Mouse (Mus musculus): ENCODE measurements around the gene Slc25a10.

Gene Slc25a10

GRCm38 (mm10) chr11:120484265-120484981 is 7.2 kb upstream of the Slc25a10 start, which contains the start of gene Mrpl12:
Gene Mrpl12 (plus strand): TSS chr11:120484613.
- peak; percentile 78 for DNase-seq (ENCODE audit: low spot score)

DNA sequence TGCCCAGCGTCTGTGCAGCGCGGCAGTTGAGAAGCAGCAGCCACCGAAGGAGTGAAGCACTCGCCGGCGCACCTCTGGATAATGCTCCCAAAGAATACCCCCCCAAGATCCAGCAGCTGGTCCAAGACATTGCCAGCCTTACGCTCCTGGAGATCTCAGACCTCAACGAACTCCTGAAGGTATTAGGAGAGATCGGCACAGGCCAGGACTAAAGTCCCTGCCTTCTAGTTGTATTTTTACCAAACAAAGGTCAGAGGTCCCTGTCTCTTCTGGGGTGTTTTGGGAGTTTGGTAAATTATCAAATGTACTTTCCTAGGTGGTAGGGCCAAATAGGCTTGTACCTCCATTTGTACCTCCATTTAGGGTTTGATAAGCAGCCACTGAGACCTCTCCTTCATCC is 6.4 kb upstream of the Slc25a10 start:
- DNase-seq (ENCODE audit: low spot score): no peak

DNA sequence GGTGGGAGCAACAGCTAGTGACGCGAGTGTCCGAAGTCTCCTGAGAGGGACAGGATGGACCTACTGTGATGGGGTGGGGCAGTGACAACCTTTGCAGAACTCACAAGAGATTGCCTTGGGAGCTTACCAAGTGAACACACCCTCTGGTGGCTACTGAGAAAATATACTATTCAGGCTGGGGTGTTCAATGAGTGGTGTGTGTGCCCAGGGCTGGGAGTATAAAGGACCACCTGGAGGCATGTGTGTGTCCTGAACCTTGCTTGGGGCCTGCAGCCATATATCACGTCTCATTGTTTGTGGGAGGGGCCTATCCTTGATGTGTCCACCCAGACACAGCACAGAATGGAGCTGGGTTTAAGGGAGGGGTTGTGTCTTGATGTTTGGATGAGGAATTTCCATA is 3.1 kb upstream of the Slc25a10 start:
- no peak for DNase-seq (ENCODE audit: low spot score)

- peak; percentile 51 for DNase-seq (ENCODE audit: low spot score)
These were observed 2.4 kb upstream of the Slc25a10 start for GRCm38 (mm10) chr11:120489054-120489761.

DNA sequence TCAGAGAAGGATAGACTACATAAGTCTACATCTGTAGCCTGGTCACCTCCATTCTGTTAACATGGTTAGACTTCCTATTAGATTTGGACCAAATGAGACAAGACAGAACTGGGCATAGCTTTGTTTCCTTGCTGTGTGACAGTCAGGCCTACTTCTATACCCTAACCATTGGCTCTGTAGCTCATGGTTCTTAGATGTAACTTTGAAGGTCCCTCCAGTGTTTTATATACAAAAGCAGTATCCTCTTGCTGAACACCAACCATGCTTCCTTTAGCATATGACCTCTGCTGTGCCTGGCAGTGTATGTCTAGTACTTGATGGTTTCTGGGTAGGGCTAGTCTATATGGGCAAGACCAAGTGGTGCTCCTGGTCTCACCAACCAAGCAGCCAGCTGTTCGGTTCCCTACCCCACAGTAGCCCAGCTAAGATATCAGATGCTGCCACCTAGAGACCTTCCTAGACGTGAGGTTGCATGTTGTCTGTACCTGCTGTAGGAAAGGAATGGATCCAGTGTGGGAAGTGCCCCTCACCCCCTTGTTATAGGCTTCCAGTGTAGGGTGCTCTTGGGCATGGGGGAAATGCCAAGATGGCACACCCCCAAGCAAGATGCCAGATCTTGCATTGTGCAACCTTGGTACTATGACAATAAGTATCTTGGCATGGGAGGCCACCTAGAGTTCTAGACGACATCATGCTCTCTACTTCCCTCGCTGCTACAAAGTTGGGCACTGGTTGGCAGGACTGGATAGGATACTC is 1.2 kb upstream of the Slc25a10 start:
- DNase-seq (ENCODE audit: low spot score): no peak

DNA sequence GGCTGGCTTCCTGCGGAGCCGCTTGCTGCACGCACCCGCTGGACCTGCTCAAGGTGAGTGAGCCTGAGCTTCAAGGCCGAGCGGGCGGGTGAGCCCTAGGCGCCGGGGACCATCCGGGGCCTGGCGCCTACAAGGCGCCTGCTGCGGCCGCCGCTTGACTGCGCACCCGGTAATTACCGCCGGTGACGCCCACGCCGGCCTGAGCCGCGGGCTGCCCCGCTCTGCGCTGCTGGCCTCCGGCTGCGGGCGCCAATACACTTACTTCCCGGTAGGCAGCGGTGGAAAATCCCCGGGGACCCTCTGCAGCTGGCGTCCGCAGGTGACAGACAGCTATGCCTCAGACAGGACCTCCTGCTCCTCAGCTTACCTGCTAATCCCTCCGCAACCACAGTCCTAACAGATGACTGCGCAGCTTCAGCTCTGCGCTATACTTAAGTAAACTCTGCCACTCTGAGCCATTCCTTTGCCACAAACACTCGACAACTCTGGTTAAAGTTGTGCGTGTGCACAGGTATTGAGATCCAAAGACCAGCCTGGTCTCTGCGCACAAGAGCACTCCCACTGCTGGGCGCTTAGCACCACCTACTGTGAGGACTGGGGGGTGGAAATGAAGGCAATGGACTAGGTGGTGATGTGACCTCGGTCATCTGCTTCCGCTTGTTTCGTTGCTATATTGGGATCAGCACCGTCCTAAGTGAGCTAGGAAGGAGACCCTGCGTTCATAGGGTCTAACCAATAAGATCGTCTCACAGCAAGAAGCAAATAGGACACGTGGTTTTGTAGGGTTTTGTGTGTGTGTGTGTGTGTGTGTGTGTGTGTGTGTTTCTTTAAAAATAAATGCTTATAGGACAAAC is 611 bp downstream of the Slc25a10 start:
- DNase-seq (ENCODE audit: low spot score): peak; percentile 39

DNA sequence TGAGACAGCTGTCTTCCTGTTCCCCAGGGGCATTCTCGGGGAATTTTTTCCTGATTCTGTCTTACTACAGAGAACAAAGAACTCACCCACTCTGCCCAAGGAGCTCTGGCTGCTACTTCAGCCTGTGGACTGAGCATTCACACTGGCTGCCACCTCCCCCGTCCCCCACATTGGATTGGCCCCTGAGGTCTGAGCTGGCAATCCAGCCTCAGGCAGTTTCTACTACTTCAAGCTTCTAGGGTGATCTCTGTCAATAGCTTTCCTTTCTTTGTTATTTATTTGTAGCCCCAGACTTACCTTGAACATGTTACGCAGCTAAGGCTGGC is 1.2 kb downstream of the Slc25a10 start:
- DNase-seq (ENCODE audit: low spot score): no peak

DNA sequence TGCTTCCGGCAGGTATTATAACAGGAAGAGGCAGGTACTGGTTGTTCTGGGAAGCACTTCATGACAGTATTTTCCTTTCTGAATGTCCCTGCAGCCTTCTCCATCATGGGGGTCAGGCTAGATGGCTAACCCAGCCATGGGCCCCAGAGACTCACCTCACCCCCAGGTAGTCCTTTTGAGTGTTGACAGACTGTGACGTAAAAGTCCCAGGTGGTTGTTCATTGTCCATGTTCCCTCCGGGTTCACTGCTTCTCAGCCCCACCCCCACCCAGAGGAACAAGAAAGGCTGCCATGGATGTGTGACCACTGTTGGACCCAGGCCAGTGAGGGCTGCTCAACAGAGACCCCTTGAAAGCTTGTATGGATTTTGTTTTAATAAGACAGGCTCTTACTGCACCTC is 1.7 kb downstream of the Slc25a10 start:
- DNase-seq (ENCODE audit: low spot score): no peak

DNA sequence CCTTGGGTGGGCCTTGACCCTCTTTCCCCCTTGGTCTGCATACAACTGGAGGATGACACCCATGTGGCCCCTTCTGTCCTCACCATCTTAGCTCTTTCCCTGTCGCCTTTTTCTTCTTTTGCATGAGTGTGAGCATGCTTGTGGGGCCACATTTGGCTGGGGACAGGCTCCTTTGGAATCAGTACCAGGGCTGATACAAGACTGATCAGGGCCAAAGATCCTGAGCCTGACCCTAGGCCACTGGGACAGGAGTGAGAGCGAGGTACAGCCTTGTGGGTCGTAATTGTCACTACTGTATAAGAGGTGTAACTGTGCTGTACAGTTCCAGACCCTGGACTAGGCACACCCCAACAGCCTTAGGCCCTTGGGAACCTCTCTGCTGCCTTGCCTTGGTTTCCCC is 2.3 kb downstream of the Slc25a10 start:
- no peak for DNase-seq (ENCODE audit: low spot score)

- DNase-seq (ENCODE audit: low spot score): no peak
These were observed 5.8 kb downstream of the Slc25a10 start for GRCm38 (mm10) chr11:120497436-120497835.

GRCm38 (mm10) chr11:120498226-120498625 is 6.6 kb downstream of the Slc25a10 start:
- no peak for DNase-seq (ENCODE audit: low spot score)

GRCm38 (mm10) chr11:120498891-120499290 is 7.3 kb downstream of the Slc25a10 start:
- DNase-seq (ENCODE audit: low spot score): no peak

GRCm38 (mm10) chr11:120499894-120500293 is 8.3 kb downstream of the Slc25a10 start:
- DNase-seq (ENCODE audit: low spot score): no peak

DNA sequence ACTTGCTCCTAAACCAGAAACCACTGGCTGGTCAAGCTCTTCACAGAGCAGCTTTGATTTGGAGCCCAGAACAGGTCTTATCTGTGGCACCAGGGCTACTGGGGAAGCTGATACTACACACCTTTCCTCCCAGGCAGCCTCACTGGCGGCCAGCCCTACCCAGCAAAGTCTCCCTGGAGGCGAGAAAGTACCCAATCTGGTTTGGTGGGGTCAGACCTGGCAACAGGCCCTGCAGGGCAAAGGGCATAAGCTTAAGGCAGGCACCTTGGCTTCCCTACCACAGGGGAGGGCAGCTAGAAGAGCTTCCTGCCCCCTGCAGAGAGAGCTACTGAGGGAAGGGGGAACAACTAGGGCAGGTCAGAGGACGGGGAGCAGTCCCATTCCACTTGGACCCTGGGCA is 8.7 kb downstream of the Slc25a10 start:
- DNase-seq (ENCODE audit: low spot score): no peak

GRCm38 (mm10) chr11:120501018-120501417 is 9.4 kb downstream of the Slc25a10 start:
- no peak for DNase-seq (ENCODE audit: low spot score)

GRCm38 (mm10) chr11:120501701-120502100 is 10.1 kb downstream of the Slc25a10 start:
- DNase-seq (ENCODE audit: low spot score): no peak

GRCm38 (mm10) chr11:120505661-120506060 is 14.0 kb downstream of the Slc25a10 start:
- no peak for DNase-seq (ENCODE audit: low spot score)

GRCm38 (mm10) chr11:120506899-120507298 is 15.3 kb downstream of the Slc25a10 start:
- no peak for DNase-seq (ENCODE audit: low spot score)

- no peak for DNase-seq (ENCODE audit: low spot score)
These were observed 16.1 kb downstream of the Slc25a10 start for GRCm38 (mm10) chr11:120507611-120508289.

DNA sequence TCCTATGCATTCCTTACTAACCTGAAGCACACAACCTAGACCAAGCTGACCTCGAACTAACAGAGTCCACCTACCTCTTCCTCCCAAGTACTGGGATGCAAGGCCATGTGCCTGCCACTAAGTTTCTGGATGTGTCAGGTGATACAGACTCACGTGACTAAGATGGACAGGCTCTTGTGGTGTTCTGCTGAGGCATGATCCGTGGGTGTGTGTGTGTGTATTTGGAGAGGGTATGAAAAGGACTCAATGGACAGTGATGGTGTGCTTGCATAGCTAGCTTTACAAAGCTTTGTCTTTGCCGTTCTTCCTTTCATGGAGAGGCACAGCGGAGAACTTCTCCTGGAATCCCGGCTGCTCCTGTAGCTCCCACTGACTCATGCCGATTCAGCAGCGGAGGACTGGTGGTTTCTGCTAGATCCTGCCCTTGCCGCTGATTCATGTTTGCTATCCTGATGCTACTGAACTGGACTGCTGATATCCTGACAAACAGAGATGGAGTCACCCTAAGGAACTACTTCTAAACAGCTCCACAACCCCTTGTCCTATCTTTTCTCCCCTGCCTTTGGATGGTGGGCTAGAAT is 16.7 kb downstream of the Slc25a10 start:
- no peak for DNase-seq (ENCODE audit: low spot score)

- DNase-seq (ENCODE audit: low spot score): no peak
These were observed 18.3 kb downstream of the Slc25a10 start for GRCm38 (mm10) chr11:120509940-120510339.
